Mouse (Mus musculus) liver, embryonic 14.5 days (tissue): ENCODE measurements around the gene Pex14. TPM values are rescaled to one million over a fixed set of nuclear protein-coding genes. Genes with fewer than 3 reads are reported as not detected.

ENCODE experiments used
- ATAC-seq: fragments of 200-750 bp; cut with Nextera tagmentation; 2 replicates; pipeline ENCODE4 v1.8.0; 2017; ENCODE audit warnings: moderate number of reproducible peaks, mild to moderate bottlenecking, moderate library complexity; ENCODE audit not compliant: insufficient read depth
- DNase-seq, 3 experiments: peaks; one replicate each; pipeline ENCODE4 v3.0.0-alpha.2; 2012 to 2013; ENCODE audit warnings: low read depth in 3 of 3, low spot score in 3 of 3
- H3K27ac ChIP-seq: fragments of 300-500 bp; sonication (generic); 2 replicates; pipeline ENCODE4 v1.5.1; 2014; ENCODE audit warnings: moderate library complexity, mild to moderate bottlenecking, control low read depth, inconsistent platforms
- H3K27me3 ChIP-seq: fragments of 300-500 bp; sonication (generic); 2 replicates; pipeline ENCODE4 v1.6.1; 2014; ENCODE audit warnings: mild to moderate bottlenecking, low read length, moderate library complexity; ENCODE audit not compliant: control insufficient read depth, insufficient read depth
- H3K36me3 ChIP-seq: fragments of 300-500 bp; sonication (generic); replicated peaks from 2 replicates; pipeline ENCODE4 v1.6.1; 2014; ENCODE audit warnings: low read depth; ENCODE audit not compliant: control insufficient read depth, insufficient read depth
- H3K4me1 ChIP-seq, 2 experiments: fragments of 200-500 bp in 1 of 2; fragments of 300-500 bp in 1 of 2; sonication (generic) in 1 of 2; replicated peaks; 2 replicates each; pipeline ENCODE4 v1.6.1; 2012 to 2014; ENCODE audit warnings: antibody characterized with exemption in 1 of 2, inconsistent platforms in 1 of 2, low read length in 1 of 2; ENCODE audit not compliant: control insufficient read depth in 2 of 2, insufficient read depth in 2 of 2
- H3K4me2 ChIP-seq: fragments of 300-500 bp; sonication (generic); 2 replicates; pipeline ENCODE4 v1.6.1; 2014; ENCODE audit warnings: low read depth, mild to moderate bottlenecking, control low read depth, moderate library complexity
- H3K4me3 ChIP-seq, 2 experiments: fragments of 200-500 bp in 1 of 2; fragments of 300-500 bp in 1 of 2; sonication (generic) in 1 of 2; 2 replicates each; pipeline ENCODE4 v1.5.1; 2012 to 2014; ENCODE audit warnings: low read depth in 2 of 2, low read length in 2 of 2, mild to moderate bottlenecking in 2 of 2, control low read depth in 1 of 2, inconsistent platforms in 1 of 2, moderate library complexity in 1 of 2; ENCODE audit not compliant: insufficient read depth in 1 of 2
- H3K9ac ChIP-seq: fragments of 300-500 bp; sonication (generic); replicated peaks from 2 replicates; pipeline ENCODE4 v1.6.1; 2014; ENCODE audit warnings: mild to moderate bottlenecking, control low read depth, moderate library complexity
- H3K9me3 ChIP-seq: fragments of 300-500 bp; sonication (generic); 2 replicates; pipeline ENCODE4 v1.6.1; 2016; ENCODE audit warnings: low read length, mixed read lengths; ENCODE audit not compliant: control insufficient read depth
- CTCF ChIP-seq: IDR thresholded peaks from 2 replicates; pipeline ENCODE4 v1.5.1; 2016; ENCODE audit warnings: antibody characterized with exemption, low read depth, control low read depth
- EP300 ChIP-seq: IDR thresholded peaks from 2 replicates; pipeline ENCODE4 v1.6.1; 2016; ENCODE audit warnings: antibody characterized with exemption, low read depth
- WGBS: fragments of 180-500 bp; shearing (Covaris S2); extraction: QIAGEN DNeasy Blood & Tissue Kit; methylation state at CpG from one replicate; pipeline ENCODE4 v1.1.7; 2014; ENCODE audit not compliant: insufficient replicate concordance; 5-methylcytosine and 5-hydroxymethylcytosine counted together
- polyA plus RNA-seq, 2 experiments: library from polyadenylated mRNA; depleted of rRNA in 1 of 2; stranded (reverse) in 1 of 2; unstranded in 1 of 2; fragments of >200 nt; fragmentation: Nextera tagmentation in 1 of 2; extraction: Ambion mirVana in 1 of 2; gene quantifications; 2 replicates each; pipeline versions ENCODE4 v1.2.1 to v1.2.3; 2012 to 2014

Gene Pex14
- polyA plus RNA-seq, 2 experiments = 11.4 to 14.9 TPM

- DNase-seq (no peak), ATAC-seq (peak; percentile 57; the same call in 1 of the 2 replicates)
- no peak for TF ChIP-seq EP300
- TF ChIP-seq CTCF = peak; percentile 48
- no peak overlapping the region for H3K4me3 ChIP-seq
- H3K27ac ChIP-seq = no peak overlapping the region
- H3K27me3 ChIP-seq = no peaks in the 10 kb centered on the region
- H3K4me2 ChIP-seq = no peak overlapping the region
- H3K9ac ChIP-seq = no peak overlapping the region
- WGBS = 43% methylated on average over 10 of the region's 10 CpGs
- H3K4me1 ChIP-seq = peaks cover 0 to 4% of the 10 kb centered on the region in 2 experiments; a peak in 1 of 4 replicates
- no peaks in the 10 kb centered on the region for H3K9me3 ChIP-seq
- no peaks in the 10 kb centered on the region for H3K36me3 ChIP-seq
Observed at GRCm38 (mm10) chr4:149075871-149076575, 23.7 kb downstream of the Pex14 start.

- H3K4me1 ChIP-seq = peaks cover 0 to 4% of the 10 kb centered on the region in 2 experiments; a peak in 1 of 4 replicates
- 83% methylated on average over 13 of the region's 13 CpGs for WGBS
- no peaks in the 10 kb centered on the region for H3K36me3 ChIP-seq
- H3K4me3 ChIP-seq = no peak overlapping the region
- TF ChIP-seq CTCF (no peak), EP300 (no peak)
- H3K4me2 ChIP-seq = no peak overlapping the region
- ATAC-seq = no peak
- no peak for DNase-seq
- no peak overlapping the region for H3K27ac ChIP-seq
- H3K27me3 ChIP-seq = no peaks in the 10 kb centered on the region
- H3K9ac ChIP-seq = no peak overlapping the region
- H3K9me3 ChIP-seq = no peaks in the 10 kb centered on the region
Observed at GRCm38 (mm10) chr4:149075073-149075472, 24.6 kb downstream of the Pex14 start.

- 60% methylated on average over 22 of the region's 22 CpGs for WGBS
- Histone ChIP-seq H3K36me3 (no peaks in the 10 kb centered on the region), H3K4me3 (no peak overlapping the region), H3K27me3 (no peaks in the 10 kb centered on the region), H3K9ac (no peak overlapping the region), H3K9me3 (no peaks in the 10 kb centered on the region), H3K4me1 (no peaks in the 10 kb centered on the region), H3K4me2 (no peak overlapping the region), H3K27ac (no peak overlapping the region)
- ATAC-seq = peak; percentile 24; the same call in 1 of the 2 replicates
- TF ChIP-seq CTCF (peak; percentile 36; the same call in 1 of the 2 replicates), EP300 (no peak)
- no peak for DNase-seq
Observed at GRCm38 (mm10) chr4:149066672-149067551, 32.8 kb downstream of the Pex14 start.

- Histone ChIP-seq H3K4me1 (no peaks in the 10 kb centered on the region), H3K36me3 (no peaks in the 10 kb centered on the region), H3K9ac (no peak overlapping the region), H3K4me3 (no peak overlapping the region), H3K9me3 (no peaks in the 10 kb centered on the region), H3K27me3 (no peaks in the 10 kb centered on the region), H3K27ac (no peak overlapping the region), H3K4me2 (no peak overlapping the region)
- no peak for ATAC-seq
- 74% methylated on average over 23 of the region's 23 CpGs for WGBS
- TF ChIP-seq CTCF = no peak
- TF ChIP-seq EP300 = no peak
- no peak for DNase-seq
Observed at GRCm38 (mm10) chr4:149064061-149064854, 35.4 kb downstream of the Pex14 start.
